Mouse (Mus musculus): Measurements from ENCODE around the gene Hoxc12.

Gene Hoxc12

GRCm38 (mm10) chr15:102939256-102940155 lies 2.9 kb downstream of the Hoxc12 start:
- no peak for DNase-seq

GRCm38 (mm10) chr15:102942739-102943467 lies 6.3 kb downstream of the Hoxc12 start:
- no peak for DNase-seq

- no peak for DNase-seq
Observed at GRCm38 (mm10) chr15:102943468-102943813, 6.9 kb downstream of the Hoxc12 start.

GRCm38 (mm10) chr15:102945185-102946077 lies 8.9 kb downstream of the Hoxc12 start:
- no peak for DNase-seq

DNA sequence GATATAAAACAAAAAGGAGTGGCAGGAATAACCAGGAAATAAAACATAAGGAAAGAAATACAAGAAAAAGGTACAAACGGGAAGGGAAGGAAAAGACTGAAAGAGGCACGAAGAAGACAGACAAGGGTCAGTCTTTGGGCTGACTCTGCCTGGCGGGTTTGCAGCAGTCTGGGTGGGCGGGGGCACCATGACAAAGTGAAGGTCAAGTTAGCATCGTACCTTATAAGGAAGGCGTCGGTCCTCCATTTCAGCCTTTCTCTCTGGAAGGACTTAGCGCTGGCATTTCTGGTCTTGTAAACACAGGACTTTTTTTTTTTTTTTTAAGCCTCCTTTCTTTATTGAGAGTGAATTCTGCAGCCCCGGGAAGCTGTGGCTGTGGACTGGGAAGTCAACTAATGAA lies 10.7 kb downstream of the Hoxc12 start:
- DNase-seq: no peak

DNA sequence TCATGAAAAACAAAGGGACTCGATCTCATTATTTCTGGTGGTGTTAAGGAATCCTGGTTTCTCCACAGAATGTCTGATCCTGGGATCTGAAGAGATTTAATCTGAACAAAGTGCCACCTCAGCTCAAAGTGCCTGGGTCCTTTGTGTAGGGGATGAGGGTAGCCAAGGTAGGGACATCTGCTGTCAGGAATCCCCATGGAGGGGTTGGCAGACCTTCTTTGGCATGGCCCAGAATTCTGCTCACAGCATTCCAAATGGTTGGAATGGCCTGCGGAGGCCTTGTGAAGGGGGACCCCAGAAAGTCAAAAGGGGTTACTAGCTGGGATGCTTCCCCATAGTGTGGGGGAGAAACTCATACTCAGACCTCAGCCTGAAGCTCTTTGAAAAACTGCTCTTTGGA lies 12.3 kb downstream of the Hoxc12 start:
- DNase-seq: no peak

DNA sequence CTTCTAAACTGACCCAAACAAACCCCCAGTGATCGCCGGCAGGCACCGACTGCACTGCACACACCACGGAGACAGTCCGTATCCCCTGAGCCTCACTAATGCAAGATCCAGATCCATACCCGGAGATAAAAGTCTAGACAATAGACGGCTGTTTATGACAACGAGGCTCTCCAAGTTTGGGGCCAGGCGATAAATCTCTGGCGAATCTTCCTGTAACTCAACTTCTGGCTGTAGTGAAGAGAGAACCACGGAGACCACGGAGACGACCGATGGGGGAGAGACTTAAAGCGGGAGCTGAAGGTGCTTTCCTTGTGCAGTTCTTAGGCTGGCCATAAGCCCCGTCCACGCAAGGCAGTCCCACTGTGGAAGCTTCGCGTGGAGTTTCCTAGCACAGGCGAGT lies 13.1 kb downstream of the Hoxc12 start:
- no peak for DNase-seq

DNA sequence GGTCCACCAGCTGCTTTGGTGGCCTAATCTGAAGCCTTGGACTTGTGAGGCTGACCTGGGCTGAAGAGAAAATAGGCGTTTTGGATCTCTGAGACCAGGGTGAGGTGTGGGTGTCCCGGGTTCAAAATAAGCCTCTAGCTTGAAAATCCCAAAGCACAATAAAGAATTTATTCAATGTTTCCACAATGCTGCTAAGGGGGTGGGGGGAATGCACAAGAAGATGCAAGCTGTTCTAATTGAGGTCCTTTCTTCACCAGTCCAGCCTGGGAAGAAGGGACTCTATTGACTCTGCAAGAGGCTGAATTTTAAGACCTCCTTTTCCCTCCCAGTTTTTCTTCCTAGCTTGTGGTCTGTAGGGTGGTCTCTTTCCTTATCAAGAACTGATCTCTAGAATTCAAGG lies 14.3 kb downstream of the Hoxc12 start:
- no peak for DNase-seq

- DNase-seq: no peak
Observed at GRCm38 (mm10) chr15:102953561-102953960, 17.0 kb downstream of the Hoxc12 start.

DNA sequence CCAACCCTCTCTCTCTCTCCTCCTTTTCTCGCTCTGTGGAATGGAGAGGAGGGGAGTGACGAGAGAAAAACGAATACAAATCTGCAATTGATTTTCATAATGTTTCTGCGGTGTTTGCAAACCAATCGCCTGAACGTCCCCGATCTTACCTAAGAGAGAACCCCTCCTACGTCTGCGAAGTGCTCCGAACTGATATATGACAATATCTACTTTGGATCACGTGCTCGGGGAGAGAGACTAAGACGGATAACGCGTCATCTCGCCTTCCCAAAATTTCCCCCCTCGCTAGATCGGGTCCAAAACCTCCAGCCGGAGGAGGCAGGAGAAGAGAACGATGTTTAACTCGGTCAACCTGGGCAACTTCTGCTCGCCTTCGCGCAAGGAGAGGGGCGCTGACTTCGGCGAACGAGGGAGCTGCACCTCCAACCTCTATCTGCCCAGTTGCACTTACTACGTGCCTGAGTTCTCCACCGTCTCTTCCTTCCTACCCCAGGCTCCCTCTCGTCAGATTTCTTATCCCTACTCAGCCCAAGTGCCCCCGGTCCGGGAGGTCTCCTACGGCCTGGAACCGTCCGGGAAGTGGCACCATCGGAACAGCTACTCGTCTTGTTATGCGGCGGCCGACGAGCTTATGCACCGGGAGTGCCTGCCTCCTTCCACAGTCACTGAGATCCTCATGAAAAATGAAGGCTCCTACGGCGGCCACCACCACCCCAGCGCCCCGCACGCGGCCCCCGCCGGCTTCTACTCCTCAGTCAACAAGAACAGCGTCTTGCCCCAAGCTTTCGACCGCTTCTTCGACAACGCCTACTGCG lies 17.8 kb downstream of the Hoxc12 start, which contains the start of gene Hoxc11:
TSS of gene Hoxc11 (plus strand) at position 236 of the 815 bp plus-strand sequence.
- no peak for DNase-seq

DNA sequence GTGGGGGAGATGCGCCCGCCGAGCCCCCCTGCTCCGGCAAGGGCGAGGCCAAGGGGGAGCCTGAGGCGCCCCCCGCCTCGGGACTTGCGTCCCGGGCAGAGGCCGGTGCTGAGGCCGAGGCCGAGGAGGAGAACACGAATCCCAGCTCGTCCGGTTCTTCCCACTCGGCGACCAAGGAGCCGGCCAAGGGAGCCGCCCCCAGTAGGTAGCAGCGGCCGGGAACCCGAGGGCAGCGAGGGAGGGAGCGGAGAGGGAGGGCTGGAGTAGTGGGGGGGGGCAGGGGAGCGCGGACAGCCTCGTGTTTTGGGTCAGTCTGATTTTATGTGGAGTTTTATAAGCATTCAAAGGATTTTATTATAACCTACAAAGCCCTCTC lies 18.4 kb downstream of the Hoxc12 start:
- DNase-seq: no peak

- DNase-seq: no peak
Observed at GRCm38 (mm10) chr15:102955833-102956640, 19.5 kb downstream of the Hoxc12 start.

DNA sequence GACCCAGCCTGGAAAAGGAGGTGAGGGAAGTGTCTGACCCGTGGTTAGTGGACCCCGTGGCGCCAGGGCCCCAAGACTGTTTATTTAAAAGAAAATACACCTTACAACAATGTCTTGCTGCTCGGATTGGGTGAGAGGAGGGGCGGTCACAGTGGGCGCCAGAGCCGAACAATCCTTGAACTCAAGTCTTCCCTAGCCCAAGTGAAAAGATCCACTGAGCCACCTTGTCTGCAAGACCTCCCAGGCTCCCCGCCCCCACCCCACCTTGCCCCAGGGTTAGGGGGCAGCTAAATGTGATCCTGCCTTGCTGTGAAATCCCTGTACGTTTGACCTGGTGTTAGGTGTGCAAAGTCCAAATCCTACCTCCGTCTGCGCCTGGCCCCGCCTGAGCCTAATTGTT lies 20.3 kb downstream of the Hoxc12 start:
- no peak for DNase-seq

DNA sequence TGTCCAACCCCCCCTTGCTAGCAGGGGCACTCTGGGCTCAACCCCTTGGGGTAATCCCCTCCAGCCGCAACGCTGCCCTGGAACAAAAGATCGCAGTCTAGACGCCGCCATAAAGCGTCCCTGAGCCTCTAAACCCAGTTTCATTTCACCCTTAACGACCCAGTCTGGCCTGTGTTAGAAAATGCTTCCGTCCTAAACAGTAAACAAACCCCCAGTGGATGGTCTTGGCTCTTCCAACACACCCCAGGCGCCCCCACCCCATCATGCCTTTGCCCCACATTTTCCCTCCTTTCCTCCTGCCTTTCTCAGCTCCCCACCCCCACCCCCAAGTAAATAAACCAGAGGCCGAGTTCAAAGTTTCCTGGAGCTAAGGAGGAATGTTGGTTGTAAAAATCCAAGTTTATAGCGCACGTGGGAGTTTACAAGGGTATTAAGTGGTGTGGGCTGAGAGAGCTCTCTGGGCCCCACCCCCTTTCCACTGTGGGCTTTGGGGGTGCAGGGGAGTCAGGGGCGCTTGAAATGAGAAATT lies 23.2 kb downstream of the Hoxc12 start:
- no peak for DNase-seq

GRCm38 (mm10) chr15:102961728-102962127 lies 25.2 kb downstream of the Hoxc12 start:
- DNase-seq: no peak

DNA sequence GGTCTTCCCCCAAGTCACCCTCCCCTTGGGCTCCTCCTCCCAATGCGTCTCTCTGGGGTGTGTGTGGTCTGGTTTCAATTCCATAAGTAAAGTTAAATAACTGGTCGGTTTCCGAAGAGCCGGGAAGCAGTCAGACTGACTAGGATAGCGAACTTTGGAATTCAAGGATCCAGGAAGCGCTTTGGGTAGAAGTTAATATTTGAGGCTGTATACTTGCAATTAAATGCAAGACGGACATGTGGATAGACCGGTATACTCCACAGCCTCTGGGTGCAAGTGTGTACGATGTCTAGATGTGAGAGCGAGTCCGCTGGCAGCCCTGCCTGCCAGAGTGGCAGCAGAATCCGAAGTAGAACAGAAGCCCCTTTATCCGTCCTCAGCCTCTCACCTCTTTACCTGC lies 25.9 kb downstream of the Hoxc12 start:
- no peak for DNase-seq

GRCm38 (mm10) chr15:102963259-102963658 lies 26.7 kb downstream of the Hoxc12 start:
- no peak for DNase-seq

DNA sequence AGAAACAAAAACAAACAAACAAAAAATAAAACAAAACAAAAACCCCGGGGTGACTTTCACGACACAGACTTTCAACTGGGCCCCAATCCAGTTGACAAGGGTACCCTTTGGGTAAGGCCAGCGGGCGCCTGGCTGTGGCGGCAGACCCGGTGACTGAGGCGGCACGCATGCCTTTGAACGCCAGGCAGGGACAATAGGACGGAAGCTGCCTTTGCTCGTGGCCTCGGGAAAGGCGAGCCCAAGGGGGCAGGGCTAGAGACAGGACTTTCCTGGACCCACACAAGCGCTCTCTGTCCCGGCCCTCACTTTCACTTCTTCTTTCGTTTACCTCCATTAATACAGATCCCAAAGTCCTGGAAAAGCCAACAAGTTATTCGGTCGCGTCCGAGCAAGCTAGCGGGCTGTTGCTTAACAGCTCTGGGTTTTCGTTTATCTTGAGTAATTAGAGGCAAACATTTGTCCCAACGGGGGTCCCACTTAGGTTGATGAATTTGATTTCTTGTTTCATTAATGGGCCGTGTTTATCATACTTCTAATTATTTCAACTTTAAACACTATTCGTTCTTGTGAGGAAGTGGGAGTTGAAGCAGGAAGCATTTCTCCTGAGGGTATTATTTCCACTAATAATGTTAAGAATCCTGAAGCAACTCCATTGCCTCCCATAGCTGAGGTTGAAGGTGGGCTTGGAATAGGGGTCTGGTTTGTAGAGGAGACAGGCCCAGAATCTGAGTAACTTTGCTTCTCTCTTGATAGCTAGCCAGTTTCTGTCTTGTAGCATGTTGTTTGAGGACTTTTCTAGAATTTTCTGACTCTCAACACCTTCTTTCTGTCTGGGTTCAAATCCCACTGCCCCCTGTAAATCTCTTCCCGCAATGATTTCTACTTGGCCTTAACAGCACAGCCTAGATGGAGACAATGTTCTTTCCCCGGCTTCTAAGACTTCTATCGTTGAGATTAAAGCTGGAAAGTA lies 27.4 kb downstream of the Hoxc12 start:
- DNase-seq: no peak

DNA sequence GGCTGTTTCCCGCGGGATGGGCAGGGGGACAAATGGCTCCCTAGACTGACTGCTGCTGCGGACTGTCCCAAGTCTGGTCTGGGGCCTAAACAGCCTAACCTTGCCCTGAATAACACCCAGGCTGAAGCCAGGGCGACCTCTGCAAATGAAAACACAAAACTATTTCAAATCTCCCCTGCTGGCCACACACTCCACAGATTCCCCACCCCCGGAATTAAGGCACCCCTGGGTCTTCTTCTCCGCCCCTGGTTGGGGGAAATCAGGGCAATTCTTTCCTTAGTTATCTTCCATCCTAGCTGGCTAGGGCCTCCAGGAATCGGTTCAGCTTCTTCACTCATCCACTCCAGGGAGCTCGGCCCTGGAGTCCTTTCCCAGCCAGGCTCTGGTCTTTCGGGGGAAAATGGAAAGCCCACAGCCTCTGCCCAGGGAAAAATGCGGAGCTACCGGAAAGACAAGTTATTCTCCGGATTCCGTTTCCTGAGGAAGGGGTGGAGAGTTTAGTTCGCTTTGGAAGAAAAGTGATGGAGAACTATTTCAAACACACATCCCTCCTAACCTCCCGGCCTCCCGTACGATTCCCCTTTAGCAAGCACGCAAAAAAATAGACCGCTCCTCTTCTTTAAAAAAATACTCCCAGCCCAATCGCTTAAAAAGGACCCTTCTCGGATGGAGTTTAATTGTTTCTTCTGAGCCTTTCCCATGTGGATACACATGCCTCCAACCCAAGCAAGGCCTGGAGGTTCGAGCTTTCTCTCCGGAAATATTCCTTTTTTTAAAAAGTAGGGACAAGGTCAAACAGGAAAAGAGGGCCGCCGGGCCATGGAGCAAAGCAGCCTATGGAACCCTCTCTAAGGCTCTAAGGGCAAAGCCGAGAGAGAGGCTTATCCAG lies 28.7 kb downstream of the Hoxc12 start:
- DNase-seq: no peak
